Mouse (Mus musculus): ENCODE results near the gene Tdp1. TPM values are rescaled to one million over a fixed set of nuclear protein-coding genes. Genes with fewer than 3 reads are reported as not detected.
A peak's percentile ranks its signal among the peaks of the same experiment; 100 is the strongest.

Gene Tdp1
- total RNA-seq (2021), result 10 to 100 TPM; 18.4 to 20.1 TPM
- long read RNA-seq, experiment 1, transcript Tdp1-207 (16 exons, 2,036 nt), result major isoform, 15 of 22 reads
- long read RNA-seq, experiment 1, partial matches to known transcripts, result 0 of 22 reads
- long read RNA-seq, experiment 1, other reads (novel, unspliced or antisense), result 5 of 22 reads
- long read RNA-seq, experiment 2, transcript Tdp1-207 (16 exons, 2,036 nt), result major isoform, 14 of 27 reads
- long read RNA-seq, experiment 2, partial matches to known transcripts, result 2 of 27 reads
- long read RNA-seq, experiment 2, other reads (novel, unspliced or antisense), result 8 of 27 reads

DNA sequence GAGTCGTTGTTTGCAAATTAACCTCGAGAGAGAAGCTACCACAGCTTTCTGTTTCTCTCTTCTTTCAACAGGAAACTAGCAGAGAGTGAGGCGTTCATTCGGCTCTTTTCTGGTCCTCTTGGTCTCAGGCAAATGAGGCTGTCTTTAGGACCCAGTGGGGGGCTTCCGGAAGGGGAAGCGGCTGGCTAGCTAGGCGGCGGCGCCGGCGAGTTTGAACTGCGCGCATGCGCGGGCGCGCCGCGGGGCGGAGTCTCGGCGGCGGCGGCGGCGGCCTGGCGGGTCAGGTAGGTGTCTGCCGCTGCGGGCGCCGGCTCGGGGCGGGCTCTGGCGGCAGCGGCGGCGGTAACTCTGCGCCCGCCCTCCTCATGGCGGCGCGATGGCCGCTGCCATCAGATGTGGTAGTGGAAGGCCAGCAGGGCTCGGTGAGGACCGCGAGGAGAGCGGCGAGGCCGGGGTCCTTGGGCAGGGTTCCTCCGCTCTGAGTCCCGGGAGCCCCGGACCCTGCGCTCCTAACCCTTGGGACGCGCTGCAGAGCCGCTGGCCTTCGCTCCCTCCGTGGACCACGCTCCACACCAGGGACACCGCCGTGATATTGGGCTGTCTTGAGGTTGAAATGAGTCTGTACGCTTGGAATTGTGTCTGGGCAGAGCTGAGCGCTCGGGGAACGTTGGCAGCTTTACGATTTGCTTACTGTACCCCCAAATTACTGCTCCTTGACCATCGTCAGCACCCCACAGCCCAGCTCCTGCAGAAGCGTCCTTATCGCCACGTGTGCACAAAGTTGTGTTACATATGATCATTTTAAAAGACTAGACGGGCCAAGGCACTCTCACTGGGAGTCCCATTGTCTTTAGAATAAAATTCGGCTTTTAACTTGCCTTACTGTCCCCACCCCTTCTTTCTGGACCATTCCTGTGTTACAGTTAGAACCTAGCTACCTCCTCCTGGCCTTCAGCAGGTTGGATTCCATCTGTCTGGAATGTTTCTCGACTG, at the start of gene Tdp1, which contains the start of gene Efcab11:
Gene Tdp1 (plus strand): TSS at position 249 of the 993 bp plus-strand sequence.
Gene Efcab11 (minus strand): TSS at position 171 of the 993 bp plus-strand sequence.
- peak; percentile 91 to 94 for DNase-seq (ENCODE audit: low spot score in 2 of 2)

DNA sequence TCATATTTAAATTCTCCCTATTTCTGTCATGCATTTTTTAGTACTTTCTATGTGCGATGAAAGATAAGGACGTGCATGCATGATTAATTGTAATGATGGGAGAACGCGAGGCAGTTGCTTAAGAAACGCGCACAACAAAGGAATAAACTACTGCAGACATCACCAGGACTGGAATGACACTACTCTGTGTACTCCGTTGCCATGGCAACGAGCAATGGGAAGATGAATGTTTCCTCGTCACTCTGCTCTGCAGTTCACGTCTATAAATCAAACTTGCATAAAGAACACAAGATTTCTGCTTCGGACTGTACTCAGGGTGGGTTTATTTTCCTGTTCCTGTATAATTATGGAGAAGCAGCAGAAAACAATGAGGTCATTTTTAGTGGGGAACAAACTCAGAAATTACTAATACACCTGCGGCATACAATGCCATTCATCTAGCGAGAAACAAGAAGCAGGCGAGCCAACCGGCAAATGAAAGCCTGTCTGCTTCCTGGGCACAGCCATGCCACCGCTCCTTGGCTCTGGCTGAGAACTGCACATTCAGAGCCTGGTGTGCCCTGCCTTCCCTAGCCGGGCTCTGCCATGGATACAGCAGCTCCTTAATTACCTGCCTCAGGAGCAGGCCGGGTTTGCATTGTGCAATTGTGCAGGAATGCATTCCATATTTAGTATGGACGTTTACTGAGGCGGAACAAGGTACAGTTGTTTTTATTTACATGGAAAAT, 47.7 kb upstream of the Tdp1 start:
- peak in 1 of 2 experiments; percentile 27 for DNase-seq (ENCODE audit: low spot score in 2 of 2)

DNA sequence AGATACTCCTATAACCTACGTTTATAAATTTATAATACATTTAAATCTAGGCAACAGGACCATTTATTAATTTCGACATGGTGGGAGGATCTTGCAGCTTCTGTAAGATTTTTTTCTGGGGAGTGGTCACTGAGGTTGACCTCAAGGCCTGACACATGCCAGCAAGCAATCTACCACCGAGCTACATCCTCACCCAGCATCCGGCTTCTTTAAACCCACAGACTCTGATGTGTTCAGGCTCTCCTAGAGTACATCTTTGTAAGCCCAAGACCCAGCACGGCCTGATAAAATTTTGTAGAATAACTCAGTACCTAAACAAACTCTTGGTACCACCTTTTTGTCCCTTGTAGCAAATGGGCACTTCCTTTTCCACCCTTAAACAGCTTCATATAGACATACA, 46.8 kb upstream of the Tdp1 start:
- DNase-seq (ENCODE audit: low spot score in 2 of 2), result no peak

DNA sequence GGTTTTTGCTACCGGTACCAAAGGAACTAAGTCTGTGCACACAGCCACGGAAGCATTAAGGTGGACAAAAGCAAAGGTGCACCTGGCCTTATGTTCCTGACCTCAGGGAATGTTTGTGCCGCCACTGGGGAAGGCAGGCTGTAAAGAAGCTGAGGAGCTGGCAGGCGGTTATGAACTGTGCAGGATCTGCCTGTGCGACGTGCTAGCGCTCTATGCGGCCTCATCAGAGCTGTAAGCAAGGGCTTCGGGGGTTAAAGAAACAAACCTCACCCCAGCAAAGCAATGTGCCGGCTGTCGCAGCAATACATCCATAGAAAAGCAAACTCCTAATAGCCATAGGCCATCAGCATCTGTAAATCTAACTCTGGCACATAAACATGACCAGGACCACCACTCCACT, 46.2 kb upstream of the Tdp1 start:
- DNase-seq (ENCODE audit: low spot score in 2 of 2), result no peak

DNA sequence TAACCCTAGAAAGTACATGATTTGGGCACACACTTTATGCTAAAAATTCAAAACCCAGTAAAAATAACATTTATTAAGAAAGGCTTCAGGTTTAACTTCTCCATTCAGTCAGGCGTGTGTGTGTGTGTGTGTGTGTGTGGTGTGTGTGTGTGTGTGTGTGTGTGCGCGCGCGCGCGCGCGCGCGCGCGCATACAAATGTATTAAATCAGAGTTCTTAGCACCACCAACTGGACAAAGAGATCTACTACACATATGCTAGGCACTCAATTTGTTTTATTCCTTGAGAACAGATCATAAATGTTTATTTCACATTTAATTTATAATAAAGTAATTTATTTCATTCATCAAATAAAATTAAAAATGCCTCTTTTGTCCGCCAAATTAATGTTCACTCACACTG, 45.6 kb upstream of the Tdp1 start:
- no peak for DNase-seq (ENCODE audit: low spot score in 2 of 2)

DNA sequence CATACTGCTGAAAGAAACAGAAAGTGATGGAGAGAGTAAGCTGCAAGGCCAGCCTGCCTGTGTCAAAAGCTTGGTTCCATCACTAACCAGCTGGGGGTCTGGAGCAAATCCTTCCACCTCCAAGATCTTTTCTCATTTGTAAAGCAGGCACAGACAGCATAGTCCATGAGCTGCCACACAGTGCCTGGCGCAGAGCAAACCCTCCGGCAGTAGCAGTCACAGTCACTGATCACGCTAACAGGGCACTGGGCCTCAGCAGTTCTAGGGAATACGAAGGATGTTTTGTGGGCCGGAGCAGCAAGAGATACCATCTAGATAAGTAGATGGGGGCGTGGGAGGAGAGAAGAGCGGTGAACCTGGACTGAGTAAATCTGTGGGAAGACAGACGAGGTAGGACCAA, 39.4 kb upstream of the Tdp1 start:
- no peak for DNase-seq (ENCODE audit: low spot score in 2 of 2)

DNA sequence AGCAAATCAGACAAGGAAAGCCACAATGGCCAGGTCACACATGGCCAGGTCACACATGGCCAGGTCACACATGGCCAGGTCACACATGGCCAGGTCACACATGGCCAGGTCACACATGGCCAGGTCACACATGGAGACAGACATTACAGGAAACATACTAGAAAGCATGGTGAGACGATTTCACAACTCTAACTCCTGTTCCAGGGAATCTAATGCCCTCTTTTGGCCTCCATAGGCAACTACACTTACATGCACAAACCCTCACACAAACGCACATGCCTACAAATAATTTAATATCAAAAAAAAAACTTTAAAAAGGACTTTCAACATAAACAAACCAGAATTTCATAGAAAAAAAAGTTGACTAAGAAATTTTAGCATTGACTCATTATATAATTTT, 34.3 kb upstream of the Tdp1 start:
- no peak for DNase-seq (ENCODE audit: low spot score in 2 of 2)

DNA sequence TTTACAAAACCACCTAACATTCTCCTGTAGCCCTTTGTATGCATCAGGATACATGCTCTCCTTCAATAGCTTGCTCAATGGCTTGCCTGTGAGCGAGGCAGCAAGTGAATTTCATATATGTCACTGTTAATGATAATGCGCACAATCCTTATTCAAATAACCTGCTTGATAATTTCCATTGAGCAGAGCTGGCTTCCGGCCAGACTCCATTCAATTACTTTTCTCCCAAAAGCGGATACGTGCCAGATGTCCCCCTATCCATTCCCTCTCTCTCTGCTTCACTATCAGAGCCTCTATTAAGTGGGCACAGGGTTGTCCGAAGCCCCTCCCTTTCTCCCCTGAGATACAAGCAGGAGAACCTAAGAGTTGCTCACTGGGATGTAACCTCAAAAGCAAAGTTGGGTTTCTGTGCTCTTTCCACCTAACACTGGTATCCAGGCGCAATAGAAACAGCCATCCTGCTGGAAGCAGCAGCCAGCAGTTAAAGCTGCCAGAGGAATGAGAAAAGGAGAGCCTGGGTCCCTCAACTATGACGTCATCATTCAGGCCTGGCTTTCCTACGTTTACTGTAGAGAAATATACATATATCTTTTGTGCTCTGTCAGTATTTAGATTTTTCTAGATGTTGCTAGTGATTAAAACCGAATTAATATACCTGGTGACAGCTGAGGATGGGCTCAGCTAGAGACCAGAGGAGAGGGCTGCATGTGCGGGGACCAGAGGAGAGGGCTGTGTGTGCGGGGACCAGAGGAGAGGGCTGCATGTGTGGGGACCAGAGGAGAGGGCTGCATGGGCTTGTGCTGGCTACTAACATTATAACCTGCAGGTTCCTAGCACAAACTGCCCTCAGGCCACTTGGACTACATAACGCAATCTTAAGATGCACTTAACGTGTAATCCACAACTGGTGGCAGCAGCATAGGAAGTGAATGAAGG, 30.7 kb upstream of the Tdp1 start:
- DNase-seq (ENCODE audit: low spot score in 2 of 2), result no peak

DNA sequence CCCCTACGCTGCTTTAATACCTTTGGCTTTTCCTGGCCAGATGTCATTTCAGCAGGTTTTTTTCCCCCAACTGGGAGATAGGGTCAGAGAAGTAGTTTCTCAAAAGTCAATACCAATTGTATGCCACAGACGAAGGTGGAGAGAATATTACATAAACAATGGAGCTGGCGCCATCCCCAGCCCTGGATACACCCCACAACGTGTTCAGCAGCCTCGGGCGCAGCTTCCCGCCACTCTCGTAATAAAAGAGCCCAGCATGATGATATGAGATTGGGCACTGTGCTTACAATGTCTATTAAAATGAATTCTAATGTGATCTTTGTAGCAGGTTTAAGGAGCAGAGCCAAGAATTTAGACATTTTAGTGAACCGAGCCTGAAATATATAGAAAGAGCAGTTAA, 28.3 kb upstream of the Tdp1 start:
- DNase-seq (ENCODE audit: low spot score in 2 of 2), result no peak

DNA sequence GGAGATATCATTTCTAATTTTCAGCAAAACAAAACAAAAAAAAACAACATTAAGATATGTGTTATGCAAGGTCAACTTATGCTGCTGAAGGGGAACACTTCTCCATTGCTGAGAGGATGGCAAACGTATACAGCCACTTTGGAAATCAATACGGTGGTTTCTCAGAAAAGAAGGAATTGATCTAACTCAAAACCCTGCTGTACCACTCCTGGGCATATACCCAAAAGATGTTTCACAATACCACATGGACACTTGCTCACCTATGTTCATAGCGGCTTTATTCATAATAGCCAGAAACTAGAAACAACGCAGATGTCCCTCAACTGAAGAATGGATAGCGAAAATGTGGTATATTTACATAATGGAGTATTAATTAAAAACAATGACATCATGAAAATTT, 25.7 kb upstream of the Tdp1 start:
- DNase-seq (ENCODE audit: low spot score in 2 of 2), result no peak

DNA sequence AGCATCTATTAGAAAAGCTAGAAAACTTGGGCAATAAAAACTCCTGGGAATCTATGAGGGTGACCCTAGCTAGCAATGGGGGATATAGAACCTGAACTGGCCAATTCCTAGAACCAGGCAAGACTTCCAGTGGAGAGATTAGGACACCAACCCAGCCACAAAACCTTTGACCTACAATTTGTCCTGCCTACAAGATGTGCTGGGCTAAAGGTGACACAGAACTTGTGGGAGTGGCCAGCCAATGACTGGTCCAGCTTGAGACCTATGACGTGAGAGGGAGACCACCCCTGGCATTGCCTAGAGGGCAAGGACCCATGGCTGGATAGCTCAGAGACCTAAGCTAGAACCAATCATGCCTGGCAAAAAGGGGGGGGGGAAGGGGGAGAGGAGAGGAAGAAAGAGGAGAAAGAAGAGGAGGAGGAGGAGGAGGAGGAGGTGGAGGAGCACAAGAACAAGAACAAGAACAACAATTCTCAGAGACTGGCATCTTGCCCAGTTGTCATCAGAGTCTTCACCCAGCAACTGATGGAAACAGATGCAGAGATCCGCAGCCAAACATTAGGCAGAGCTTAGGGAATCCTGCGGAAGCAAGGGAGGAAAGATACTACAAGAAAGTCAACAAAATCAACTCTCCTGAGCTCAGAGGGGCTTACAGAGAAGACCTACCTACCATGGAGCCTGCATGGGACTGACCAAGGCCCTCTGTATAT, 24.8 kb upstream of the Tdp1 start:
- DNase-seq (ENCODE audit: low spot score in 2 of 2), result no peak

DNA sequence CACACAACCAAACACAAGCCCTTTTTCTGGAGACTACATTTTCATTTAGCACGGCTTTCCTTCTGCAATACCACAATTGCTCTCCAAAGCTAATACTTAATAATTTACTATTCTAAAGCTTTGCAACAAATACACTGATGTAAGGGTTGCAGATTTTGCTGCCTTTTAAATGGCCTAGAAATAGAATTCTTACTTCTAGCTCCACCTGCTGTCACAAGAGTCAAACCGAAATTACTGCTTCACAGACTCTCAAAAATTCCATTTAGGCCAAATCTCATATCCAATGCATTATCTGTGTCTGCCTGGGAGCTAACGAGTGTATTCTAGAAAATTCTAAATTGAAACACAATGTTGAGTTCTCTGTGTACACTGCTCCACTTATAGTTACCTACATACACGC, 23.3 kb upstream of the Tdp1 start:
- DNase-seq (ENCODE audit: low spot score in 2 of 2), result no peak

DNA sequence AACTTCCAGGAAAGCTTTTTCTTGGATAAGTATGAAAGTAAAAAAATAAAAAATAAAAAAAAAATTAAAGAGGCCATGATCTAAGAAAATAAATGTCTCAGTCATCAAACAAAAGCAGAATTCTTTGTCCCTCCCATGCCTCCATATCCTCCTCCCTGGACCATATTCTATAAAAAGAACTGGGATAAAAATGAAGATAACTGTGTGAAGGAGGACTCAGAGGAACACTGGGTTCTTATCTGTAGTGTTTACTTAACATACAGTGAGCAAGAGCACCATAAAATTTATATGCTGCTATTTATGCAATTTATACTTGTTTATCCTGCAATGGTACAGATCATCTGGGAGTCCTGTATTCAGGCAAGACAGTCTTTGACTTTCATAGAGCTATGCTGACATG, 19.7 kb upstream of the Tdp1 start:
- DNase-seq (ENCODE audit: low spot score in 2 of 2), result no peak

DNA sequence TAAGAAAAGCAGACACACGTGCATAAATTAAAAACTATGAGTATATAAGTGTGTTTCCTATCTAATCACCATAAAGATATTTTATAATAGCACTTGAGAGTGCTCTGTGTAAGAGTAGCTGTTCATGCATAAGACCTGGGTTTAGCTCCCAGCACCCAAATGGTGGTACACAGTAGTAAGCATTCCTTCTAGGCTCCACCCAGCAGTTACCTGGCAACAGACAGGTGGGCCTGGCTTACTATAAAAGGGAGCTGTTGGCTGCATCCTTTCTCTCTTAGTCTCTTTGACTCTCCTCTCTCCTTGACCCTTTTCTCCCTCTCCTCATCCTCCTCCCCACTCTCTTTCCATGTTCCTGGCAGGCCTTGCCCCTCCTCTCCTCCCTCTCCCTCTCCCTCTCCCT, 15.5 kb upstream of the Tdp1 start:
- no peak for DNase-seq (ENCODE audit: low spot score in 2 of 2)

DNA sequence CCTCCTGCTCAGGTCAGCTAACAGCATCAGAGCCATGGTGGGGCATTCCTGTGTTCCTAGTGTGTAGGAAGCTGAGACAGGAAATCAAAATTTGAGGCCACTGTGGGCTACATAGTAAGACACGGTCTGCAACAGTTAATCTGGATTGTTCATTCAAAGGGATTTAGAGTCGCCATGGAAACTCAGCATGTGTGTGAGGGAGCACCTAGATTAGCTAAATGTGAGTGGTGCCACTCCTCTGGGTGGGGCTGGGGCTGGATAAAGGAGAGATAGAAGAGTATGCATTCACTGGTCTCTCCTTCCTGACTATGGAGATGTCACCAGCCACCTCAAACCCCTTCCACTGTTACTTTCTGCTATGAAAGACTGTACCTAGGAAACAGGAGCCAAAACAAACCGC, 10.9 kb upstream of the Tdp1 start:
- no peak for DNase-seq (ENCODE audit: low spot score in 2 of 2)

DNA sequence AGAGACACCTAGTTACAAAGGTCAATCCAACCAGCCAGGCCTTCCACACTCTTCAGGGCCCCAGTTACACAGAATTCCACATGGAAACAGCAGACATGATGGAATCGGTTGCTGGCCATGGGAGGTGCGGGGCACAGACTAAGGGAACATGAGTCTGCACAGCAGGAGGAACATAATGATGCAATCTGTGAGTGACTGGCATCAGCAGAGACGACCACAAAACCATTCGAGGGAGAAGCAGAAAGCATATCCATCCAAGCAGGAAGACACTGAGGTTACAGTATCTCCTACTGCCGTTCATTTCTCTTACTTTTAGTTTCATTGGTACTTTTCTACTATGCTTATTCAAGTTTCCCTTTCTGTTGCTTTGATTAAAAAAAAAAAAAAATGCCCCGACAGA, 9.7 kb upstream of the Tdp1 start:
- DNase-seq (ENCODE audit: low spot score in 2 of 2), result no peak

DNA sequence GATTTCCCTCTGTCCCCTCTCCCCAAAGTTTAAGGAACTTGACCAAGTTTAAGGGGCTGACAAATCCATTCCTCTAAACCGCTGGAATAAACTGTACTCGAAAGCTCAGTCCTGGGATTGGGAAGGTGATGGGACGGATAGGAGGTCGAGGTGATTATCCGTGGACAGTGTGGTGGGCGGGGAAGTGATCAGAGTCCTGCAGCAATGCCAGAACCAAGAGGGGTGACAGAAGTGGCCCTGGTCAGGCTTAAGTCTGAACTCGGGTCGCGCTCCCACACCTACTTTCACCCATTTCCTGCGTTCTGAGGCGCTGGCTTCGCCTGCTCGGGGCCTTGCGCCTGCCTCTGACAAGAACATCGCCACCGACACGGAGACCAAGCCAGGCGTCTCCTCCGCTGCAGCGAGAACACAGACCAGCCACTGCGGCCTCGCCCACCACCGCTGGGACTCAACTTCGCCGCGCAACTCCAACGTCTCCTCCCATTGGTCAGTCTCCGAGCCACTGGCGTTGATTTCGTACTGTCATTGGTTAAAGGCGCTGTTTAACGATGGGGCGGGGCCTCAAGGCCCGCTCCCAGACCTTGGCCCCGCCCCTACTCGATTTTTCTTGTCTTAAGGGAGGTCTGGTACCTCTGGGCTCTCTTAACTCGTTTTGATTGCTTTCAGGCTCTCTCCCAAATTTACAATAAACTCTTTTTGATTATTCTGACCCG, 1.2 kb upstream of the Tdp1 start:
- peak; percentile 80 to 88 for DNase-seq (ENCODE audit: low spot score in 2 of 2)

DNA sequence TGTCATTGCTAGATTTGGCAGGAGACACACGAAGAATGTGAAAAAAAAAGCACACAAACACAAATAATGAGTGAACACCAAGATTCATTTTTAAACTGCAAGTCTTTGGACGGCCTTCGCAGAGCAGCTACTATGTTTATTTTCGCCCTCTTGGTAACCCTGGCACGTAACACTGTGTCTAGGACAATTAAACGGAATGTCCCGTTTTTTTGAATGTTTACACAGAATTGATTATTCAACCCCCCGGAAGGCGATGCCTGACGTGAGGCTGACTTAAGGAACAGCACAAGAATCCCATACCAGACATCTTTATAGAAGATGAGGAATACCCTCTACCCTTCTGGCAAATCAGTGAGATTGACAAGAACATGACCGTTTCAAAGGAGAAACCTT, 608 bp upstream of the Tdp1 start:
- DNase-seq (ENCODE audit: low spot score in 2 of 2), result no peak

DNA sequence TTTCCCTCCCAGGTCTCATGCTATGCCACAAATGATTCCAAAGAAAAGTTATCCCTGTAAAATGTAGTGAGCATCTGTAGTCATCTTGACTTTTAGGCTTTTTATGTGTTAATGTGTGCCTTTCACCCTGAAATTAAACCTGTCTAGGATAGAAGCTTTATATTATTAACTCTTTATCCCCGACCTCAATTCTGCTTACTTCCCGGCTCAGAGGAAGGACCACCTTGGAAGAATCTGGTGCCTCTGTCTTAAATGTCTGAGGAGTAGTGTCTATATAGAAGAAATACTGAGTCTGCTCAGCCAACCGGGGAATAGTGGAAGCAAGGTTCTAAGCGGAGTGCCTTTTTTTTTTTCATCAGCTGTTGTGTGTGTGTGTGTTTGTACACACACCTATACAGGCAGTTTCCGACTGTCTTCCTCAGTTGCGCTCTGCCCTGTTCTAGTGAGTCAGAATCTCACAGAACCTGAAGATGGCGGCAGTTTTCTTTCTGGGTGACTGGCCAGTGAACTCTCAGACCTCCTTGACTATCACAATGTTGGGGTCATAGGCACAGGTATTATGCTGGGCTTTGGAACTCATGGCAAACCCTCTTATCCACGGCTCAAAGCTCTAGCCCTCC, 1.1 kb downstream of the Tdp1 start:
- no peak for DNase-seq (ENCODE audit: low spot score in 2 of 2)
